Mouse (Mus musculus) neural tube, embryonic 11.5 days (tissue): ENCODE data around the gene Il11ra1. TPM values are rescaled to one million over a fixed set of nuclear protein-coding genes. Genes with fewer than 3 reads are reported as not detected.
"Not testable (repeated sequence)": the region's sequence is repeated elsewhere in the genome, so short reads cannot be mapped to it uniquely, and the experiment has no call there.

Source experiments
- ATAC-seq: fragments of 200-750 bp; cut with Nextera tagmentation; 2 replicates; pipeline ENCODE4 v1.8.0; 2017; ENCODE audit warnings: moderate number of reproducible peaks, mild to moderate bottlenecking, moderate TSS enrichment, moderate library complexity; ENCODE audit not compliant: insufficient read depth, low FRiP score, low TSS enrichment
- DNase-seq: peaks from one replicate; pipeline ENCODE4 v3.0.0-alpha.2; 2015; ENCODE audit warnings: low spot score
- H3K27ac ChIP-seq: fragments of 300-500 bp; sonication (generic); 2 replicates; pipeline ENCODE4 v1.5.1; 2014; ENCODE audit warnings: low read depth, mild to moderate bottlenecking, low read length
- H3K27me3 ChIP-seq: fragments of 300-500 bp; sonication (generic); 2 replicates; pipeline ENCODE4 v1.6.1; 2014; ENCODE audit warnings: mild to moderate bottlenecking, low read length, mixed read lengths; ENCODE audit not compliant: control insufficient read depth, insufficient read depth
- H3K36me3 ChIP-seq: fragments of 300-500 bp; sonication (generic); 2 replicates; pipeline ENCODE4 v1.6.1; 2014; ENCODE audit warnings: mild to moderate bottlenecking, low read length, moderate library complexity, mixed read lengths; ENCODE audit not compliant: control insufficient read depth, insufficient read depth
- H3K4me1 ChIP-seq: fragments of 300-500 bp; sonication (generic); 2 replicates; pipeline ENCODE4 v1.6.1; 2014; ENCODE audit warnings: low read length, mixed read lengths; ENCODE audit not compliant: control insufficient read depth, insufficient read depth
- H3K4me2 ChIP-seq: fragments of 300-500 bp; sonication (generic); 2 replicates; pipeline ENCODE4 v1.6.1; 2014; ENCODE audit warnings: low read depth, mild to moderate bottlenecking, moderate library complexity
- H3K4me3 ChIP-seq: fragments of 300-500 bp; sonication (generic); 2 replicates; pipeline ENCODE4 v1.5.1; 2014; ENCODE audit warnings: low read depth, low read length
- H3K9ac ChIP-seq: fragments of 300-500 bp; sonication (generic); 2 replicates; pipeline ENCODE4 v1.6.1; 2014; ENCODE audit warnings: mild to moderate bottlenecking, low read length
- H3K9me3 ChIP-seq: fragments of 300-500 bp; sonication (generic); 2 replicates; pipeline ENCODE4 v1.6.1; 2016; ENCODE audit warnings: low read length; ENCODE audit not compliant: control insufficient read depth
- WGBS: fragments of 180-500 bp; shearing (Covaris S2); extraction: QIAGEN DNeasy Blood & Tissue Kit; methylation state at CpG from one replicate; pipeline ENCODE4 v1.1.7; 2014; 5-methylcytosine and 5-hydroxymethylcytosine counted together
- polyA plus RNA-seq: library from polyadenylated mRNA; unstranded; fragments of >200 nt; fragmentation: Nextera tagmentation; extraction: Ambion mirVana; gene quantifications from 2 replicates; pipeline ENCODE4 v1.2.1, GENCODE M21; 2014

Il11ra1 gene
- polyA plus RNA-seq, 1 experiment from 2014 or later = 65.9 TPM

DNA sequence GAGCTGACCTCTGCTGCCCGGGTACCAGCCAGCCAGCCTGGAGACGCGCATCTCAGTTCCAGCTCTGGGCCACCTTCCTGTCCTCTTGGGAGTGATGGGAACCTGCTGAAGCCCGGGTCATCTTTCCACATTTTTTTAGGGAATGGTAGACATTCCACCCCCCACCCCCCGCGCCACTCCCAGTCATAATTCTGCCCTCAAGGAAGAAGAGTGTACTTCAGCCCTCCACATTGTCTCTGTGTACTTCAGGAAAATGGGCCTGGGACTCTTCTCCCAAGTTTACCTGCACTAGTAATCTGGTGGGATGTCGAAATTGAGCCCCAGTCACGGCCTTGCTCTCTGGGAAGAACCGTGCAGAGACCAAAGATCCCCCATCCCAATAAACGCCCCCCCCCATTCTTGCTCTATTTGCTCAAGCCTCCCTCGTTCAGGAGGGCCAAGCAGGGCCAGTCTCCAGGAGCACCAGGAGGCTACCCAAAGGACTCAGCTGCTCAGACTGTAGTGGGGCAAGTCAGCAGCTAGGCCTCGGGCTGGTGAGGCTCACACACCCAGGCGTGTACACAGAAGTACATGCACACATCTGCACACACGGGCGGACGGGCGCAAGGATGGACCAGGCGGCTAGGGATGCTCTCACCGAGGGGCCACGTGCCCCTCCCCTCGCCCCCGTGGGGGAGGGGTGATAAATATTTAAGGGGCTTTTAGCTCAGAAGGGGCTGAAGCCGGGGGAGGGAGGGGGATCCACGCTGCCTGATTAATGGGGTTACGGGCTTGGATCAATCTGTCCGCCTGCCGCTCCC, 15.5 kb upstream of the Il11ra1 start:
- not testable (repeated sequence) for H3K36me3 ChIP-seq, H3K9ac ChIP-seq, H3K27me3 ChIP-seq, H3K4me3 ChIP-seq, H3K9me3 ChIP-seq
- H3K4me1 ChIP-seq = peaks cover 26% of the 10 kb centered on the region
- WGBS = 2% methylated on average over 19 of the region's 27 CpGs
- peak overlapping the region; percentile 75 for H3K27ac ChIP-seq
- peak; percentile 62 for ATAC-seq
- H3K4me2 ChIP-seq = peak overlapping the region; percentile 16; the same call in 1 of the 2 replicates
- DNase-seq = peak; percentile 79

DNA sequence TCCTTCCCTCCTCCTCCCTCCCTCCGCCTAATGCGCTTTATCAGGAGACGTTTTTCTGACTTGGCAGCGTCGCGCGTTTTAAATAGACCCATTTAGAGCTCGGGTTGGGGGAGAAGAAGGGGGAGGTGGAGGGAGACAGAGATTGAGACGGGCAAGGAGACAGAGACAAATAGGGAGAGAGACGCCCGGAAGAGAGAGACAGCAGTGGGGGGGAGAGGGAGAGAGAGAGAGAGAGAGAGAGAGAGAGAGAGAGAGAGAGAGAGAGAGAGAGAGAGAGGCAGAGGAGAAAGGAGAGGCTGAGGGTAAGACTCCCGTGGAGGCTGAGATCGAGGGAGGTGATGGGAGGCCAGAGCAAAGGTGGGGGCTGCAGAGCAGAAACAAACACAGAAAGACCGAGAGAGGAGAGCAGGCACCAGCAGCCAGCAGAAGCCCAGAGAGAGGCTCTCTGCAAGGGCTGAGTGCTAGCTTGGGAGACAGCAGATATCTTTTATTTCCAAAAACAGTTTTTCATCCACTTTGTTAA, 14.8 kb upstream of the Il11ra1 start:
- H3K36me3 ChIP-seq, H3K27me3 ChIP-seq, H3K4me2 ChIP-seq, H3K9ac ChIP-seq, H3K9me3 ChIP-seq, H3K4me3 ChIP-seq: not testable (repeated sequence)
- DNase-seq (peak; percentile 58), ATAC-seq (peak; percentile 31; the same call in 1 of the 2 replicates)
- Histone ChIP-seq H3K27ac (0 out of 2 replicates have a peak overlapping the region, but pooled peaks have one; percentile 49), H3K4me1 (peaks cover 19% of the 10 kb centered on the region)
- WGBS = 0% methylated on average over 9 of the region's 14 CpGs

DNA sequence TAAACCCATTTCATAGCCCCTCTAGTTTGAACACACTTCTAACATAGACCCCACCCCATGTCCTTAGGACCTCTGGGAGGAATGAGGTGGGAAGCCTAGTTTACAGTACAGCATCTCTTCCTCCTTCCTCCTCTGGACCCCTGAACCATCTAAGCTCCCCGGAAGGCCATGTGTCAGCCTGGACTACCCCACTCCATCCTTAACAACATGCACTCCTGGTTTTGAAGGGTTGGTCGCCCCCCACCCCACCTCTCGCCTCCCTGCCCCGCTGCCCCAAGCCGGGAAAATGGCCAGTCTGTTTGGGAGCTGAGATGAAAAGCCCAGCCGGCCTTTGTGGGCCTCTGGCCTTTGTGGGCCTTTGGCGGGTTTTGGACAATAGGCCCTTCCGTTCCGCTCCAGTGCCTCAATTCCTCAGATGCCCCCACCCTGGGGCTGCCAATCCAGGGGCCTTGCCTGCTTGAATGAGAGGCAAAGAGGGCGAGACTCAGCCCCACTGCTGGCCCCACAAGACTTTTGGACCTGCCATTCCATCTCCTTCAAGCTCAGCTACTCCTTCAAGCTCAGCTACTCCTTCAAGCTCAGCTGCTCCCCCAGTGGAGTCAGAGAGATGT, 13.8 kb upstream of the Il11ra1 start:
- not testable (repeated sequence) for H3K36me3 ChIP-seq, H3K27me3 ChIP-seq, H3K4me2 ChIP-seq, H3K9me3 ChIP-seq, H3K9ac ChIP-seq, H3K4me3 ChIP-seq
- H3K4me1 ChIP-seq = peaks cover 13% of the 10 kb centered on the region
- ATAC-seq = peak; percentile 36; the same call in 1 of the 2 replicates
- 18% methylated on average over 9 of the region's 10 CpGs for WGBS
- peak overlapping the region; percentile 64; the same call in 1 of the 2 replicates for H3K27ac ChIP-seq
- DNase-seq = peak; percentile 65

DNA sequence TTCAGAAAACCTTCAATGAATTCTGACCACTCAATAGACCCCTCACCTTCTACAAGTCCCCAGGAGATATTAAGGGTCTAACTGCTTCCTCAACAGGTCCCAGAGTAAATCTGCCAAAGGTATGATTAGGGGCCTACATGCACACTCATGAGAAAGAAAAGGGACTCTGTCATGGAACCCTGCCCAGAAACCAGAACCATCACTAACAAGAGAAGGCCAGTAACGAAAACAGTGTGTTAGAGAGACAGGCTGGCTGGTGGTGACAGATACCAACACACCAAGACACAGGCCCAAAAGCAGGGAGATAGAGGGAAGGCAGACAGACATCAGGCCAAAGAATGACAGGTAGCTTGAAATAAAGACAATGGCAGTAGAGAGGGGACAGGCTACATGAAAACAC, 11.2 kb upstream of the Il11ra1 start:
- H3K27ac ChIP-seq, H3K4me1 ChIP-seq, H3K9me3 ChIP-seq, H3K4me2 ChIP-seq, ATAC-seq, H3K4me3 ChIP-seq, H3K36me3 ChIP-seq, H3K9ac ChIP-seq, DNase-seq, H3K27me3 ChIP-seq: not testable (repeated sequence)
- 89% methylated on average over 1 of the region's 1 CpGs for WGBS

DNA sequence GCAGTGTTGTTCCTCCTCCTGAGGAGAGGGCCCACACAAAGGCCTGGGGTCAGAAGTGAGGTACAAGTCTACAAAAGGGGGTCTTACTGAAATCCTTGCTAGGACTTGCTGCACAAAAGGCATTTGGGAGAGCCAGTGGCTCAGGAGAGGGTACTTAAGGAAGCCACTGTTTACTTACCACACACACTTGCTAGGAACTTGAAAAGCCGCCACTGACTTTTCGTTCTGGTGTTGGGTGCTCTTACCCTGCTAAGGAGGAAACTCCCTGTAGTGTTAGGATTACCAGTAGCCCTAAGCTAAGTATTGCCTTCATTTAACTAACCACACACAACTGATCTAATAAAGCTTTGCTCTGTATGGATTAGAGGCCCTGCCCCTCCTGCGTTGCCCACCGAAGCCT, 9.8 kb upstream of the Il11ra1 start:
- not testable (repeated sequence) for H3K9me3 ChIP-seq, ATAC-seq, H3K4me2 ChIP-seq, H3K4me1 ChIP-seq, H3K9ac ChIP-seq, H3K36me3 ChIP-seq, DNase-seq, H3K27ac ChIP-seq, H3K4me3 ChIP-seq, H3K27me3 ChIP-seq
- no CpG with 5 or more reads among the region's 4 CpGs for WGBS

DNA sequence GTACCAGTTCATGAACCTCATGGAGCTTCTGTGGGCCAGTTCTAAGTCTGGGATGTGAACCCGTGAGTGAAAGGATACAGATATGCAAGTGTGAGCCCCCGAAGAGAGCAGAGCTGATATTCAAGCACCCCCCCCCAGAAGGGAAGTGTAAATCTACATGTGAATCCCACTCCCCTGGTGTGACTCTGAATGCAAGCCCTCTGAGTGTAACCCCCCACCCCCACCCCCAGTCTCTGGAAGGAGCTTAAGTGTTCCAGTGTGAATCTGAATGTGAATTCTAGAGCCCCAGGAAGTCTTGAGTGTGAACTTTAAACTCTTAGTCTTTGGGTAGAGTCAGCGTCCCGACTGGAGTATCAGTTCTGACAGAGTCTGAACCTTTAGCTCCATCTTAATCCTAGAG, 6.3 kb upstream of the Il11ra1 start:
- WGBS = 6% methylated on average over 4 of the region's 4 CpGs
- H3K9me3 ChIP-seq, DNase-seq, ATAC-seq, H3K27ac ChIP-seq, H3K9ac ChIP-seq, H3K36me3 ChIP-seq, H3K4me1 ChIP-seq, H3K27me3 ChIP-seq: not testable (repeated sequence)
- H3K4me3 ChIP-seq = 0 out of 2 replicates have a peak overlapping the region, but pooled peaks have one; percentile 16
- peak overlapping the region; percentile 41 for H3K4me2 ChIP-seq

DNA sequence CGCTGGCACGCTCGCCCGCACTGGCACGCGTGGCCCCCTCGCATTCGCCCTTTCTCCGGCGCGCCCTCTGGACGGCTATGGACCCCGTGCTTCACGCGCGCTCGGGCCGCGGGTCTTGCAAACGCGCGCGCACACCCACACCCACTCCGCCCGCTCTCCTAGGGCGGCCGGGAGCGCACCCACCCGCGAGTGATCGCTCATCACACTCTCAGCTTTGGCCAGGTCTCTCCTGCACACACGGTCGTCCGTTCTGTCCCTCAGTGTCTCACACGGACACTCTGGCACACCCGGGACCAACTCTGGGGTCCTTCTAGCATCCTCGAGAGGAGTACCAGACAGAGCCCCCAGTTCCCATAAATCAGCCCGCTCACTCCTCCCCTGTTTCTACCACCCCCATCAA, 4.0 kb upstream of the Il11ra1 start:
- WGBS = 3% methylated on average over 10 of the region's 38 CpGs
- not testable (repeated sequence) for DNase-seq, H3K4me3 ChIP-seq

GRCm38 (mm10) chr4:41696452-41696851, 3.3 kb upstream of the Il11ra1 start:
- not testable (repeated sequence) for H3K36me3 ChIP-seq, H3K4me1 ChIP-seq
- 8% methylated on average over 13 of the region's 15 CpGs for WGBS

More for the DNA sequence above, 4.0 kb upstream of the Il11ra1 start:
- H3K4me2 ChIP-seq = peak overlapping the region; percentile 29
- H3K4me1 ChIP-seq, ATAC-seq, H3K27me3 ChIP-seq, H3K27ac ChIP-seq, H3K9ac ChIP-seq, H3K9me3 ChIP-seq, H3K36me3 ChIP-seq: not testable (repeated sequence)

More at GRCm38 (mm10) chr4:41696452-41696851, 3.3 kb upstream of the Il11ra1 start:
- not testable (repeated sequence) for H3K27ac ChIP-seq, H3K27me3 ChIP-seq, ATAC-seq, H3K9me3 ChIP-seq, DNase-seq, H3K9ac ChIP-seq, H3K4me2 ChIP-seq, H3K4me3 ChIP-seq
